Mouse (Mus musculus) midbrain, embryonic 16.5 days (tissue): ENCODE data around the gene Rpl38. TPM values are rescaled to one million over a fixed set of nuclear protein-coding genes. Genes with fewer than 3 reads are reported as not detected.
A peak's percentile ranks its signal among the peaks of the same experiment; 100 is the strongest.

Experiments used
- ATAC-seq: fragments of 200-750 bp; cut with Nextera tagmentation; 2 replicates; pipeline ENCODE4 v1.8.0; 2017; ENCODE audit warnings: moderate TSS enrichment
- H3K27ac ChIP-seq: fragments of 300-500 bp; sonication (generic); 2 replicates; pipeline ENCODE4 v1.5.1; 2014; ENCODE audit warnings: mild to moderate bottlenecking, low read length, mixed read lengths
- H3K27me3 ChIP-seq: fragments of 300-500 bp; sonication (generic); 2 replicates; pipeline ENCODE4 v1.6.1; 2014; ENCODE audit warnings: low read depth, low read length, mixed read lengths; ENCODE audit not compliant: control insufficient read depth, insufficient read depth
- H3K36me3 ChIP-seq: fragments of 300-500 bp; sonication (generic); 2 replicates; pipeline ENCODE4 v1.6.1; 2014; ENCODE audit warnings: mild to moderate bottlenecking, low read length, moderate library complexity, mixed read lengths; ENCODE audit not compliant: control insufficient read depth, insufficient read depth
- H3K4me1 ChIP-seq: fragments of 300-500 bp; sonication (generic); 2 replicates; pipeline ENCODE4 v1.6.1; 2014; ENCODE audit warnings: mild to moderate bottlenecking, low read length, mixed read lengths; ENCODE audit not compliant: control insufficient read depth, insufficient read depth
- H3K4me2 ChIP-seq: fragments of 300-500 bp; sonication (generic); 2 replicates; pipeline ENCODE4 v1.6.1; 2014; ENCODE audit warnings: mild to moderate bottlenecking, low read length, mixed read lengths
- H3K4me3 ChIP-seq: fragments of 300-500 bp; sonication (generic); 2 replicates; pipeline ENCODE4 v1.5.1; 2014; ENCODE audit warnings: low read depth, mild to moderate bottlenecking, low read length, moderate library complexity, mixed read lengths
- H3K9ac ChIP-seq: fragments of 300-500 bp; sonication (generic); 2 replicates; pipeline ENCODE4 v1.6.1; 2014; ENCODE audit warnings: low read depth, low read length, mixed read lengths
- H3K9me3 ChIP-seq: fragments of 300-500 bp; sonication (generic); replicated peaks from 2 replicates; pipeline ENCODE4 v1.6.1; 2014; ENCODE audit warnings: mild to moderate bottlenecking, low read length, mixed read lengths; ENCODE audit not compliant: control insufficient read depth, poor library complexity, severe bottlenecking
- WGBS: fragments of 180-500 bp; shearing (Covaris S2); extraction: QIAGEN DNeasy Blood & Tissue Kit; methylation state at CpG from one replicate; pipeline ENCODE4 v1.1.7; 2014; 5-methylcytosine and 5-hydroxymethylcytosine counted together
- polyA plus RNA-seq: library from polyadenylated mRNA; unstranded; fragments of >200 nt; fragmentation: Nextera tagmentation; extraction: Ambion mirVana; gene quantifications from 2 replicates; pipeline ENCODE4 v1.2.1, GENCODE M21; 2015

Gene Rpl38
- polyA plus RNA-seq, 1 experiment from 2014 or later: 649 TPM

DNA sequence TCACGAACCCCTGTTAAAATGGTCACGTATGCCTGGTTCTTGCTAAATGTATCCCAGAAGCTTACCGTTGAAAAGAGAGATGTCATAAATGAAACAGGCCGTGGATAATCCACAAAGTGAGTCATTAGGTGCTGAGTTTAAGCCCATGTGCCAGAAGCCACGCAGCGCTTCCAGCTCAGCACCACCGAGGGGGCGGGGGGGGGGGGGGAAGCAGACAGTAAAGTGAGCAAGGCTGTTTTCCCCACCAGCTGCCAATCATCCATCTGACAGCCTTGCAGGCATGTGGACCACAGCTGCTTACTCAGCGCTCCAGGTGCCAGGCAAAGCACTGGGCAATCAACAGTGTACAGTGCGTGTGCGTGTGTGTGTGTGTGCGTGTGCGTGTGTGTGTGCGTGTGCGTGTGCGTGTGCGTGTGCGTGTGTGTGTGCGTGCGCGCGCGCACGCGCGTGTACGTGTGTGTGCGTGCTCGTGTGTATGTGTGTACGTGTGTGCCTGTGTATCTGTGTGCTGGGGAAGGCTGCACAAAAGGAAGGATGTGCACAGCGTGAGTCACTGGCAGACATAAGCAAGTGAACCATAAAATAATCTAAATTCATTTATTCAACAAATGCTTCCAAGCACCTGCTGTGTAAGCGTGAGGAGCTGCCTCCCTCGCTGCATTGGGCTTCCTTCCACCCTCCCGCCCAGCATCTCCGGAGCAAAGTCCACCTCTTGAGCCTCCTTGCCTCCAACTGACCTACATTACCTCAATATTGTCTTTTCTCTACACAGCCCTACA lies 31.4 kb upstream of the Rpl38 start:
- peak; percentile 27; the same call in 1 of the 2 replicates for ATAC-seq
- Histone ChIP-seq H3K9me3 (no peaks in the 10 kb centered on the region), H3K9ac (peak overlapping the region; percentile 26; the same call in 1 of the 2 replicates), H3K4me2 (peak overlapping the region; percentile 36), H3K4me3 (no peak overlapping the region), H3K36me3 (no peaks in the 10 kb centered on the region), H3K27me3 (no peaks in the 10 kb centered on the region; the same call in 1 of the 2 replicates), H3K4me1 (peaks cover 22% of the 10 kb centered on the region), H3K27ac (no peak overlapping the region)
- 47% methylated on average over 34 of the region's 35 CpGs for WGBS

DNA sequence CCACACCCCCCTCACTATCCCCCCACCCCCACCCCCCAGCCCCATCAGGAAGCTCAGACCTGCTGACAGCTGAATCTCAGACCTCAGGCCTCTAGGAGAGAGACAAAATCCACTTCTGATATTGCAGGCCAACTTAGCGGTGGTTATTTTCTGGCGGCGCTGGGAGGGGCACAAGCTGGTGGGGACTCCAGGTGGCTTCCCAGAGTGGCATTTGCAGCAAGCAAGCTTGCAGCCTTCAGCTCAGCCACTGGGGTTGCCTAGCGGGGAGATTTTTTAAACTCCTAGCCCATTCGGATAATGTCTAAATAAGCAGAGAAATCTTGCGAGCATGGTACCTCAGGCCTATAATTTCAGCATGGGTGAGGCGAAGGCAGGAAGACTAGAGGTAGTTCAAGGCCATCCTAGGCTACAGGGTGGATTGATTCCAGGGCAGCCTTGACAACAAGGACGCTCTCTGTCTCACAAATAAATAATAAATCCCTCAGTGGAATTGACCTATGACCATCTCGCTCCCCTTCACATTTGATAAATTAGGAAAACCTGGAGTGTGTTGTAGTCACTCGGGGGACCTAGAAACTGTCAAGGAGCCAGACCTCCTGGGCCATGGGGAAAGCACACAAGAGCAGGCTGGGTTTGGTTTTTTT lies 29.6 kb upstream of the Rpl38 start:
- no peak overlapping the region for H3K4me2 ChIP-seq
- no peak overlapping the region for H3K4me3 ChIP-seq
- no peak overlapping the region for H3K27ac ChIP-seq
- ATAC-seq: no peak
- no peak overlapping the region for H3K9ac ChIP-seq
- 64% methylated on average over 10 of the region's 10 CpGs for WGBS
- no peaks in the 10 kb centered on the region for H3K36me3 ChIP-seq
- H3K4me1 ChIP-seq: peaks cover 18% of the 10 kb centered on the region
- H3K27me3 ChIP-seq: no peaks in the 10 kb centered on the region; the same call in 1 of the 2 replicates
- H3K9me3 ChIP-seq: no peaks in the 10 kb centered on the region

GRCm38 (mm10) chr11:114639681-114640103 lies 28.6 kb upstream of the Rpl38 start:
- WGBS: 3% methylated on average over 19 of the region's 19 CpGs
- no peaks in the 10 kb centered on the region; the same call in 1 of the 2 replicates for H3K27me3 ChIP-seq
- no peak for ATAC-seq
- H3K4me2 ChIP-seq: no peak overlapping the region
- no peak overlapping the region for H3K4me3 ChIP-seq
- H3K4me1 ChIP-seq: peaks cover 18% of the 10 kb centered on the region
- H3K36me3 ChIP-seq: no peaks in the 10 kb centered on the region
- no peak overlapping the region for H3K9ac ChIP-seq
- no peaks in the 10 kb centered on the region for H3K9me3 ChIP-seq
- no peak overlapping the region for H3K27ac ChIP-seq

DNA sequence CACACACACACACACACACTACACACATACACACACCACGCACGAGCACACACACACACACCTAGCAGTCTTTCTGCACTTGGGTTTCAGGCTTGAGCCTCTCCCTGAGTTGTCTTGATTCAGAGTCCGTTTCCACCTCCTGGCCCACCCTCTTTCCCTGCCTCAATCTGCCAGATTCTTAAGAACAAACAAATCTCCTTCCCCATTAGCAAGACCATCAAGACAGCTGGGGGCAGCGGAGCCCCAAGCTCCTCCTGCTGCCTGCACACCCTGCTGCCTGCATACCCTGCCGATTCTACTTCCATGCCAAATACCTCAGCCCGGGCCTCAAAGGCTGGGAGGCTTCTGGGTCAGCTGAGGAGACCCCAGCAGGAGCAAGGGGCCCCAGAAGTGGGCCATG lies 27.7 kb upstream of the Rpl38 start:
- Histone ChIP-seq H3K4me3 (no peak overlapping the region), H3K27ac (no peak overlapping the region), H3K27me3 (no peaks in the 10 kb centered on the region; the same call in 1 of the 2 replicates), H3K36me3 (no peaks in the 10 kb centered on the region), H3K4me2 (no peak overlapping the region), H3K9ac (peak overlapping the region; percentile 35; the same call in 1 of the 2 replicates), H3K9me3 (no peaks in the 10 kb centered on the region), H3K4me1 (peaks cover 16% of the 10 kb centered on the region)
- 41% methylated on average over 6 of the region's 6 CpGs for WGBS
- no peak for ATAC-seq

DNA sequence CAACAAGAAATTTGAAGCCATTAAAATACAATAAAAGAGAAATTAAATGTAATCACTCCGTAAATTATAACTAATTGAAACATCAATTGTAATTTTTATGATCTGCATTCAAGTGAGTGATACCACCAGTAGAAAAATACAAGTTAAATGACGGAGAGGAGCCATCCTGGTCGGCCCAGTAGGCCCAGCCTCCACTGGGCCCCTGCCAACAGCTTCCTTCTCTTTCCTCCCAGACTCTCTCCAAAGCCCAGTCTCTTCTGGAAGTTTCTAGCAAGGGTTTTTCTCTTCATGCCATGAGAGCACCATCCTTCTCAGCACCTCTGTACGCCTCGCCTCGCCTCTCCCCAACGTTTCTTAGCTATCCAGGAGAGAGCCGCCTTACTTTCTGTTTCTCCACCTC lies 27.2 kb upstream of the Rpl38 start:
- WGBS: 89% methylated on average over 8 of the region's 8 CpGs
- H3K4me3 ChIP-seq: no peak overlapping the region
- H3K4me1 ChIP-seq: peaks cover 13% of the 10 kb centered on the region
- ATAC-seq: no peak
- H3K27ac ChIP-seq: no peak overlapping the region
- no peak overlapping the region for H3K4me2 ChIP-seq
- no peaks in the 10 kb centered on the region for H3K36me3 ChIP-seq
- H3K9ac ChIP-seq: no peak overlapping the region
- H3K27me3 ChIP-seq: no peaks in the 10 kb centered on the region; the same call in 1 of the 2 replicates
- H3K9me3 ChIP-seq: no peaks in the 10 kb centered on the region

GRCm38 (mm10) chr11:114642184-114642583 lies 26.1 kb upstream of the Rpl38 start:
- H3K27me3 ChIP-seq: no peaks in the 10 kb centered on the region; the same call in 1 of the 2 replicates
- H3K9me3 ChIP-seq: no peaks in the 10 kb centered on the region
- 0 out of 2 replicates have a peak, but pooled peaks have one; percentile 61 for ATAC-seq
- peaks cover 4% of the 10 kb centered on the region; the same call in 1 of the 2 replicates for H3K4me1 ChIP-seq
- H3K4me3 ChIP-seq: no peak overlapping the region
- no peaks in the 10 kb centered on the region for H3K36me3 ChIP-seq
- H3K9ac ChIP-seq: no peak overlapping the region
- 55% methylated on average over 12 of the region's 12 CpGs for WGBS
- H3K4me2 ChIP-seq: no peak overlapping the region
- H3K27ac ChIP-seq: no peak overlapping the region

GRCm38 (mm10) chr11:114642926-114643325 lies 25.4 kb upstream of the Rpl38 start:
- peaks cover 3% of the 10 kb centered on the region; the same call in 1 of the 2 replicates for H3K4me1 ChIP-seq
- no peak overlapping the region for H3K4me3 ChIP-seq
- WGBS: 78% methylated on average over 11 of the region's 11 CpGs
- no peaks in the 10 kb centered on the region for H3K9me3 ChIP-seq
- H3K27ac ChIP-seq: no peak overlapping the region
- H3K9ac ChIP-seq: no peak overlapping the region
- ATAC-seq: no peak
- H3K27me3 ChIP-seq: no peaks in the 10 kb centered on the region; the same call in 1 of the 2 replicates
- H3K36me3 ChIP-seq: no peaks in the 10 kb centered on the region
- no peak overlapping the region for H3K4me2 ChIP-seq

DNA sequence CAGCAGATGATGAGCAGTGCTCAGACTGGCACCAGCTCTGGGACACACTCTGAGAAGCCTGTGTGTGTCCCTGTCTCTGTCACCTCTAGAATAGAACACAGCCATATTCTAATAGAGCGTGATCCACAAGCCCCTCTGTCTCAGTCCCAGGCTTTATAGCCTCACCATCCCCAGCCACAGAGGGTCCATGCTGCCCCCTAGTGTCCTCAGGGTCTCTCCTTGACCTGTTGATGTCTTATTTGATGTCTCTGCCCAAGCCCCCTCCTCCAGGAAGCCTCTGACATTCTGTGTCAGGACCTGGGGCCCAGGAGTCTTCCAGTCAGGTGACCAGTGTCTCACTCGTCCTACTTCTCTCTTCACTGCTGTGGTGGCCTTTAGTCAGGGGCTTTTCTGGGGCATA lies 24.2 kb upstream of the Rpl38 start:
- Histone ChIP-seq H3K4me2 (no peak overlapping the region), H3K9ac (no peak overlapping the region), H3K27ac (no peak overlapping the region), H3K27me3 (no peaks in the 10 kb centered on the region), H3K36me3 (no peaks in the 10 kb centered on the region), H3K4me1 (peaks cover 3% of the 10 kb centered on the region; the same call in 1 of the 2 replicates), H3K4me3 (no peak overlapping the region), H3K9me3 (no peaks in the 10 kb centered on the region)
- WGBS: 32% methylated on average over 2 of the region's 2 CpGs
- no peak for ATAC-seq

- no peak overlapping the region for H3K27ac ChIP-seq
- H3K4me3 ChIP-seq: no peak overlapping the region
- 67% methylated on average over 4 of the region's 4 CpGs for WGBS
- no peak overlapping the region for H3K4me2 ChIP-seq
- no peaks in the 10 kb centered on the region for H3K27me3 ChIP-seq
- H3K9ac ChIP-seq: no peak overlapping the region
- H3K9me3 ChIP-seq: no peaks in the 10 kb centered on the region
- H3K4me1 ChIP-seq: peaks cover 6% of the 10 kb centered on the region; the same call in 1 of the 2 replicates
- no peak for ATAC-seq
- no peaks in the 10 kb centered on the region for H3K36me3 ChIP-seq
Observed at GRCm38 (mm10) chr11:114649510-114649909, 18.8 kb upstream of the Rpl38 start.
